Mouse (Mus musculus) right cerebral cortex, postnatal 25 days (tissue): ENCODE data around the gene Psmb5.
A peak's percentile ranks its signal among the peaks of the same experiment; 100 is the strongest.

Experiments
- DNase-seq: peaks from one replicate; pipeline ENCODE4 v3.0.0; 2022

The Psmb5 gene

GRCm38 (mm10) chr14:54591056-54591455, 26.8 kb downstream of the Psmb5 start:
- DNase-seq = no peak

GRCm38 (mm10) chr14:54583681-54584338, 34.0 kb downstream of the Psmb5 start:
- no peak for DNase-seq

- DNase-seq = no peak
Measured at GRCm38 (mm10) chr14:54582536-54582935, 35.3 kb downstream of the Psmb5 start.

- no peak for DNase-seq
Measured at GRCm38 (mm10) chr14:54579638-54580037, 38.2 kb downstream of the Psmb5 start.

- no peak for DNase-seq
Measured at GRCm38 (mm10) chr14:54578063-54578462, 39.8 kb downstream of the Psmb5 start.

GRCm38 (mm10) chr14:54577089-54577982, 40.5 kb downstream of the Psmb5 start, which contains the start of gene Ajuba:
TSS of gene Ajuba (minus strand) at chr14:54577558.
- peak; percentile 68 for DNase-seq

GRCm38 (mm10) chr14:54576241-54577088, 41.4 kb downstream of the Psmb5 start:
- DNase-seq = no peak

GRCm38 (mm10) chr14:54575631-54576030, 42.2 kb downstream of the Psmb5 start:
- DNase-seq = no peak

GRCm38 (mm10) chr14:54575031-54575430, 42.8 kb downstream of the Psmb5 start:
- no peak for DNase-seq

- DNase-seq = no peak
Measured at GRCm38 (mm10) chr14:54574253-54574652, 43.6 kb downstream of the Psmb5 start.

- DNase-seq = no peak
Measured at GRCm38 (mm10) chr14:54572790-54573736, 44.8 kb downstream of the Psmb5 start.

GRCm38 (mm10) chr14:54572122-54572521, 45.7 kb downstream of the Psmb5 start:
- no peak for DNase-seq

GRCm38 (mm10) chr14:54569451-54570392, 48.1 kb downstream of the Psmb5 start:
- DNase-seq = no peak

GRCm38 (mm10) chr14:54568694-54569414, 49.0 kb downstream of the Psmb5 start:
- DNase-seq = peak; percentile 61
